ENCODE assay signal across 11 mouse cellular contexts in the genomic region with DNA sequence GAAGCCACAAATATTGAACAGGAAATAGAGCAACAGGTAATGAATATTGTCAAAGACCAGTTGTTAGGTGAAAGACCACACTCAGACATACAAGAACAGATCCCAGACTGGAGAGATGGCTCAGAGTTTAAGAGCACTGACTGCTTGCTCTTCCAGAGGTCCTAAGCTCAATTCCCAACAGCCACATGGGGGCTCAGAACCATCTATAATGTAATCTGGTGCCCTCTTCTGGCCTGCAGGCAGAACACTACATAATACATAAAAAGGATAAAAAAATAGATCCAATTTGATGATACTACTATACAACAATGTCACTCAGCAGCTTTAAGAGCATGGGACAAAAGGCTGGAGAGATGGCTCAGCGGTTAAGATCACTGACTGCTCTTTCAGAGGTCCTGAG. TPM values are rescaled to one million over a fixed set of nuclear protein-coding genes. Genes with fewer than 3 reads are reported as not detected.
DNase-seq lines count a peak whose midpoint lies in the region; ATAC-seq and TF ChIP-seq lines count a peak whose summit lies in the region.
"Had no signal": no experiment of that assay in that cellular context is flagged by ENCODE, and none has a peak within 500 bp of the region (broad histone marks: within the 10 kb centered on the region; RNA-seq: fewer than 3 reads in every experiment).

No protein-coding gene starts in this region.

- TF ChIP-seq EP300 in liver, embryonic 14.5 days (IDR thresholded peaks at IDR 0.05; ENCODE audit: low read depth): no peak

- DNase-seq in cerebellum, postnatal 10 days: peak; percentile 34 to 39
- DNase-seq in cerebellum, adult 18-20 months: no peak
- peak in 1 of 3 experiments; percentile 17 for DNase-seq in liver, embryonic 14.5 days (ENCODE audit: low read depth in 3 of 3, low spot score in 3 of 3)
- no peak for DNase-seq in liver
- peak; percentile 38 for DNase-seq in MN1 (ENCODE audit: low spot score)
- DNase-seq in embryonic facial prominence, embryonic 14.5 days (ENCODE audit: low spot score): peak; percentile 52
- DNase-seq in right cerebral cortex, postnatal 14 days: no peak
- DNase-seq in frontal cortex, postnatal 36 days (ENCODE audit: low spot score in 2 of 2): no peak
- DNase-seq: right cerebral cortex, postnatal 4 days had no signal

- peak; percentile 60 for TF ChIP-seq CTCF in liver, embryonic 14.5 days (IDR thresholded peaks at IDR 0.05; ENCODE audit: low read depth)

- no peak overlapping the region for H3K27ac ChIP-seq in liver, embryonic 14.5 days
- no peak overlapping the region for H3K27ac ChIP-seq in embryonic facial prominence, embryonic 14.5 days (replicated peaks; ENCODE audit: low read depth, low read length)
- H3K27ac ChIP-seq: limb, embryonic 10.5 days had no signal

- no peaks in the 10 kb centered on the region for H3K27me3 ChIP-seq in liver, embryonic 14.5 days (ENCODE audit: control insufficient read depth, insufficient read depth, low read length)
- no peaks in the 10 kb centered on the region for H3K27me3 ChIP-seq in embryonic facial prominence, embryonic 14.5 days (replicated peaks; ENCODE audit: control insufficient read depth, insufficient read depth, low read length)

- peaks cover 18 to 21% of the 10 kb centered on the region in 2 experiments for H3K4me1 ChIP-seq in liver, embryonic 14.5 days (replicated peaks; ENCODE audit: control insufficient read depth in 2 of 2, insufficient read depth in 2 of 2, low read length in 1 of 2)
- peaks cover 4% of the 10 kb centered on the region; the same call in 1 of the 2 replicates for H3K4me1 ChIP-seq in embryonic facial prominence, embryonic 14.5 days (ENCODE audit: control insufficient read depth, insufficient read depth, low read length)

- ATAC-seq in liver, embryonic 14.5 days (ENCODE audit: insufficient read depth): no peak
- no peak for ATAC-seq in embryonic facial prominence, embryonic 14.5 days (ENCODE audit: low read depth)
- ATAC-seq: midbrain, embryonic 16.5 days had no signal

- H3K4me2 ChIP-seq in liver, embryonic 14.5 days (ENCODE audit: low read depth): no peak overlapping the region
- H3K4me2 ChIP-seq in embryonic facial prominence, embryonic 14.5 days (ENCODE audit: low read depth, low read length): no peak overlapping the region

- no peak overlapping the region for H3K4me3 ChIP-seq in liver, embryonic 14.5 days (ENCODE audit: insufficient read depth in 1 of 2, low read depth in 2 of 2, low read length in 2 of 2)
- H3K4me3 ChIP-seq in embryonic facial prominence, embryonic 14.5 days (ENCODE audit: low read depth, low read length): no peak overlapping the region
- H3K4me3 ChIP-seq: limb, embryonic 10.5 days had no signal

- H3K9ac ChIP-seq in liver, embryonic 14.5 days (replicated peaks): no peak overlapping the region
- no peak overlapping the region for H3K9ac ChIP-seq in embryonic facial prominence, embryonic 14.5 days (ENCODE audit: low read depth, low read length)

- WGBS in liver, embryonic 14.5 days (ENCODE audit: insufficient replicate concordance): 53% methylated on average over 1 of the region's 1 CpGs
- WGBS in embryonic facial prominence, embryonic 14.5 days: 53% methylated on average over 1 of the region's 1 CpGs

- no peaks in the 10 kb centered on the region for H3K9me3 ChIP-seq in liver, embryonic 14.5 days (ENCODE audit: control insufficient read depth, low read length)
- no peaks in the 10 kb centered on the region for H3K9me3 ChIP-seq in embryonic facial prominence, embryonic 14.5 days (ENCODE audit: control insufficient read depth, low read length)
- H3K9me3 ChIP-seq: limb, embryonic 10.5 days had no signal

- H3K36me3 ChIP-seq in liver, embryonic 14.5 days (replicated peaks; ENCODE audit: control insufficient read depth, insufficient read depth, low read depth): peaks cover 28% of the 10 kb centered on the region
- H3K36me3 ChIP-seq in embryonic facial prominence, embryonic 14.5 days (ENCODE audit: control insufficient read depth, insufficient read depth, low read length): peaks cover 21% of the 10 kb centered on the region

RNA-seq across cellular contexts. Expression of a gene that starts 4.7 kb away (rescaled TPM):
- polyA plus RNA-seq in liver, embryonic 14.5 days (2012; rRNA removed): 16.2 and 22.9 TPM in 2 replicates
- polyA plus RNA-seq in liver, embryonic 14.5 days (2014; fragmentation: Nextera tagmentation; extraction: Ambion mirVana): 12.8 and 14.1 TPM in 2 replicates
- 50.9 TPM in 2 replicates for polyA plus RNA-seq in embryonic facial prominence, embryonic 14.5 days (2014; fragmentation: Nextera tagmentation; extraction: Ambion mirVana)

RNA-seq across cellular contexts. Expression of a gene that starts 5.6 kb away (rescaled TPM):
- 16.8 and 20.5 TPM in 2 replicates for polyA plus RNA-seq in liver, embryonic 14.5 days (2012; rRNA removed)
- polyA plus RNA-seq in liver, embryonic 14.5 days (2014; fragmentation: Nextera tagmentation; extraction: Ambion mirVana): 26.9 and 31.0 TPM in 2 replicates
- 57.0 and 62.1 TPM in 2 replicates for polyA plus RNA-seq in embryonic facial prominence, embryonic 14.5 days (2014; fragmentation: Nextera tagmentation; extraction: Ambion mirVana)

RNA-seq across cellular contexts. Expression of a gene that starts 35.7 kb away (rescaled TPM):
- polyA plus RNA-seq in liver, embryonic 14.5 days (2012; rRNA removed): 9.7 and 15.6 TPM in 2 replicates
- 13.2 and 16.9 TPM in 2 replicates for polyA plus RNA-seq in liver, embryonic 14.5 days (2014; fragmentation: Nextera tagmentation; extraction: Ambion mirVana)
- polyA plus RNA-seq in embryonic facial prominence, embryonic 14.5 days (2014; fragmentation: Nextera tagmentation; extraction: Ambion mirVana): 42.6 and 49.7 TPM in 2 replicates

RNA-seq across cellular contexts. Expression of a gene that starts 37.6 kb away (rescaled TPM):
- polyA plus RNA-seq in liver, embryonic 14.5 days (2012; rRNA removed): 0.17 and 0.26 TPM in 2 replicates
- polyA plus RNA-seq in liver, embryonic 14.5 days (2014; fragmentation: Nextera tagmentation; extraction: Ambion mirVana): 0.19 TPM in 1 of 2 replicates, not detected in the other
- polyA plus RNA-seq in embryonic facial prominence, embryonic 14.5 days (2014; fragmentation: Nextera tagmentation; extraction: Ambion mirVana): 0.45 and 2.5 TPM in 2 replicates
- polyA plus RNA-seq: limb, embryonic 10.5 days had no signal

RNA-seq across cellular contexts. Expression of a gene that starts 56.6 kb away (rescaled TPM):
- 9.5 and 11.8 TPM in 2 replicates for polyA plus RNA-seq in liver, embryonic 14.5 days (2012; rRNA removed)
- 11.0 and 12.9 TPM in 2 replicates for polyA plus RNA-seq in liver, embryonic 14.5 days (2014; fragmentation: Nextera tagmentation; extraction: Ambion mirVana)
- 17.8 and 20.7 TPM in 2 replicates for polyA plus RNA-seq in embryonic facial prominence, embryonic 14.5 days (2014; fragmentation: Nextera tagmentation; extraction: Ambion mirVana)

Comparison
In these comparisons a context has a peak if more than half of its experiments do, and no peak if none do; other contexts are left out.
1. DNase-seq: peak in cerebellum, postnatal 10 days (2 of 2), MN1 (single experiment) and embryonic facial prominence, embryonic 14.5 days (single experiment); none in cerebellum, adult 18-20 months (0 of 2), liver (single experiment), right cerebral cortex, postnatal 14 days (single experiment) and frontal cortex, postnatal 36 days (0 of 2).